Mouse (Mus musculus): ENCODE measurements around the gene Slc35e2. TPM values are rescaled to one million over a fixed set of nuclear protein-coding genes. Genes with fewer than 3 reads are reported as not detected.
"Not testable (repeated sequence)": the region's sequence is repeated elsewhere in the genome, so short reads cannot be mapped to it uniquely, and the experiment has no call there.

Gene Slc35e2
- polyA plus RNA-seq, 1 experiment from 2014 or later: 4.0 TPM

- no peaks in the 10 kb centered on the region for H3K27me3 ChIP-seq
- no peak for TF ChIP-seq CTCF (IDR thresholded peaks at IDR 0.05)
- ChIA-PET POLR2A (no interaction called here), CTCF (no interaction called here)
- DNase-seq (ENCODE audit: low read depth, low spot score): peak; percentile 64
- in situ Hi-C loops (cut with MboI; ENCODE audit: low pct_unique_long_range_greater_than_20kb): no loop called here
- peak; percentile 51 for ATAC-seq
Measured at GRCm38 (mm10) chr4:155624338-155625291, 23.4 kb downstream of the Slc35e2 start, which contains the start of gene Cdk11b. Gene Cdk11b, plus strand, starts transcription at chr4:155624854.

GRCm38 (mm10) chr4:155630267-155630666, 29.1 kb downstream of the Slc35e2 start:
- in situ Hi-C loops (cut with MboI; ENCODE audit: low pct_unique_long_range_greater_than_20kb): no loop called here
- no peak for ATAC-seq
- CTCF ChIA-PET: no interaction called here

GRCm38 (mm10) chr4:155635766-155636499, 34.7 kb downstream of the Slc35e2 start:
- no peaks in the 10 kb centered on the region for H3K27me3 ChIP-seq
- in situ Hi-C loops (cut with MboI; ENCODE audit: low pct_unique_long_range_greater_than_20kb): no loop called here
- CTCF ChIA-PET: no interaction called here
- ATAC-seq: no peak
- POLR2A ChIA-PET: no interaction called here
- TF ChIP-seq CTCF (IDR thresholded peaks at IDR 0.05): no peak
- no peak for DNase-seq (ENCODE audit: low read depth, low spot score)

More at GRCm38 (mm10) chr4:155630267-155630666, 29.1 kb downstream of the Slc35e2 start:
- DNase-seq (ENCODE audit: low read depth, low spot score): no peak
- H3K27me3 ChIP-seq: no peaks in the 10 kb centered on the region
- TF ChIP-seq CTCF (IDR thresholded peaks at IDR 0.05): no peak
- POLR2A ChIA-PET: no interaction called here

GRCm38 (mm10) chr4:155643531-155643930, 42.3 kb downstream of the Slc35e2 start:
- CTCF ChIA-PET: no interaction called here
- in situ Hi-C loops (cut with MboI; ENCODE audit: low pct_unique_long_range_greater_than_20kb): no loop called here
- POLR2A ChIA-PET: no interaction called here
- no peak for DNase-seq (ENCODE audit: low read depth, low spot score)
- no peak for TF ChIP-seq CTCF (IDR thresholded peaks at IDR 0.05)
- no peaks in the 10 kb centered on the region for H3K27me3 ChIP-seq
- ATAC-seq: no peak

GRCm38 (mm10) chr4:155645308-155645707, 44.1 kb downstream of the Slc35e2 start, which contains the start of gene Gm10563:
Gene Gm10563, minus strand, starts transcription at chr4:155645408.
- CTCF ChIA-PET; POLR2A ChIA-PET; DNase-seq (ENCODE audit: low read depth, low spot score); ATAC-seq; in situ Hi-C loops (cut with MboI; ENCODE audit: low pct_unique_long_range_greater_than_20kb); H3K27me3 ChIP-seq: not testable (repeated sequence)

GRCm38 (mm10) chr4:155645721-155646120, 44.5 kb downstream of the Slc35e2 start:
- in situ Hi-C loops (cut with MboI; ENCODE audit: low pct_unique_long_range_greater_than_20kb): no loop called here
- H3K27me3 ChIP-seq: no peaks in the 10 kb centered on the region
- no peak for TF ChIP-seq CTCF (IDR thresholded peaks at IDR 0.05)
- ChIA-PET POLR2A (no interaction called here), CTCF (no interaction called here)
- ATAC-seq (no peak), DNase-seq (ENCODE audit: low read depth, low spot score) (no peak)

GRCm38 (mm10) chr4:155649355-155649754, 48.1 kb downstream of the Slc35e2 start:
- in situ Hi-C loops (cut with MboI; ENCODE audit: low pct_unique_long_range_greater_than_20kb): no loop called here
- no peaks in the 10 kb centered on the region for H3K27me3 ChIP-seq
- no peak for TF ChIP-seq CTCF (IDR thresholded peaks at IDR 0.05)
- no peak for ATAC-seq
- CTCF ChIA-PET: no interaction called here
- no peak for DNase-seq (ENCODE audit: low read depth, low spot score)
- POLR2A ChIA-PET: no interaction called here

- ATAC-seq (peak; percentile 77), DNase-seq (ENCODE audit: low read depth, low spot score) (peak; percentile 58)
- no peaks in the 10 kb centered on the region for H3K27me3 ChIP-seq
- in situ Hi-C loops (cut with MboI; ENCODE audit: low pct_unique_long_range_greater_than_20kb): no loop called here
- CTCF ChIA-PET: no interaction called here
- POLR2A ChIA-PET: interaction anchor here (1.1 to 1.6 kb wide), 2 partner anchors 9 to 17 kb away, joined by 3 to 4 read pairs; partner anchors contain the start of gene Mib2
- TF ChIP-seq CTCF (IDR thresholded peaks at IDR 0.05): no peak
Measured at GRCm38 (mm10) chr4:155651553-155652269, 50.5 kb downstream of the Slc35e2 start.

- ChIA-PET POLR2A (interaction anchor here (1.1 to 1.6 kb wide), 2 partner anchors 8 to 16 kb away, joined by 3 to 4 read pairs; partner anchors contain the start of gene Mib2), CTCF (no interaction called here)
- H3K27me3 ChIP-seq: no peaks in the 10 kb centered on the region
- no peak for ATAC-seq
- in situ Hi-C loops (cut with MboI; ENCODE audit: low pct_unique_long_range_greater_than_20kb): no loop called here
- DNase-seq (ENCODE audit: low read depth, low spot score): no peak
- no peak for TF ChIP-seq CTCF (IDR thresholded peaks at IDR 0.05)
Measured at GRCm38 (mm10) chr4:155652283-155653085, 51.3 kb downstream of the Slc35e2 start.

GRCm38 (mm10) chr4:155653086-155653450, 51.9 kb downstream of the Slc35e2 start, which contains the start of gene Mmp23:
Gene Mmp23, minus strand, starts transcription at chr4:155653384.
- in situ Hi-C loops (cut with MboI; ENCODE audit: low pct_unique_long_range_greater_than_20kb): no loop called here
- no peak for ATAC-seq
- DNase-seq (ENCODE audit: low read depth, low spot score): no peak
- CTCF ChIA-PET: no interaction called here
- POLR2A ChIA-PET: no interaction called here
- no peak for TF ChIP-seq CTCF (IDR thresholded peaks at IDR 0.05)
- H3K27me3 ChIP-seq: no peaks in the 10 kb centered on the region

All from Patski (cell line).